Mouse (Mus musculus) left cerebral cortex, postnatal 25 days (tissue): Measurements from ENCODE around the gene Svep1. TPM values are rescaled to one million over a fixed set of nuclear protein-coding genes. Genes with fewer than 3 reads are reported as not detected.

Source experiments
- DNase-seq, 2 experiments: peaks; one replicate each; pipeline ENCODE4 v3.0.0; 2022; ENCODE audit warnings: low spot score in 2 of 2, mixed read lengths in 1 of 2
- intact Hi-C: fragments of 180-260 bp; cut with DNase I; formaldehyde crosslinking; loops from one replicate; pipeline ENCODE4 v1.15.1; 2025
- total RNA-seq, 2 experiments: library from RNA; stranded (reverse); gene quantifications; 2 replicates each; pipeline ENCODE4 v1.2.3; 2021

The Svep1 gene
- total RNA-seq, 2 experiments from 2014 or later, result 0.96 to 1.0 TPM

- intact Hi-C loops, result no loop called here
- DNase-seq, result no peak
Measured at GRCm38 (mm10) chr4:58174435-58174987, 32.1 kb downstream of the Svep1 start.

- no peak for DNase-seq
- intact Hi-C loops, result no loop called here
Measured at GRCm38 (mm10) chr4:58173401-58173800, 33.3 kb downstream of the Svep1 start.

GRCm38 (mm10) chr4:58170430-58170829 lies 36.2 kb downstream of the Svep1 start:
- DNase-seq, result no peak
- intact Hi-C loops, result no loop called here

GRCm38 (mm10) chr4:58169918-58170317 lies 36.7 kb downstream of the Svep1 start:
- no peak for DNase-seq

GRCm38 (mm10) chr4:58168366-58168765 lies 38.3 kb downstream of the Svep1 start:
- no peak for DNase-seq
- intact Hi-C loops, result no loop called here

More at GRCm38 (mm10) chr4:58169918-58170317, 36.7 kb downstream of the Svep1 start:
- intact Hi-C loops, result no loop called here

- intact Hi-C loops, result no loop called here
- no peak for DNase-seq
Measured at GRCm38 (mm10) chr4:58165711-58166110, 40.9 kb downstream of the Svep1 start.

GRCm38 (mm10) chr4:58161901-58162300 lies 44.8 kb downstream of the Svep1 start:
- intact Hi-C loops, result no loop called here
- DNase-seq, result no peak

GRCm38 (mm10) chr4:58159564-58159963 lies 47.1 kb downstream of the Svep1 start:
- DNase-seq, result no peak
- intact Hi-C loops, result no loop called here

GRCm38 (mm10) chr4:58150301-58150700 lies 56.4 kb downstream of the Svep1 start:
- intact Hi-C loops, result no loop called here
- DNase-seq, result no peak

GRCm38 (mm10) chr4:58149186-58149585 lies 57.5 kb downstream of the Svep1 start:
- DNase-seq, result no peak
- intact Hi-C loops, result no loop called here

GRCm38 (mm10) chr4:58148547-58148946 lies 58.1 kb downstream of the Svep1 start:
- no peak for DNase-seq
- intact Hi-C loops, result no loop called here

GRCm38 (mm10) chr4:58146676-58147075 lies 60.0 kb downstream of the Svep1 start:
- intact Hi-C loops, result no loop called here
- no peak for DNase-seq

- no peak for DNase-seq
- intact Hi-C loops, result no loop called here
Measured at GRCm38 (mm10) chr4:58139764-58140556, 66.7 kb downstream of the Svep1 start.

GRCm38 (mm10) chr4:58139241-58139640 lies 67.4 kb downstream of the Svep1 start:
- no peak for DNase-seq
- intact Hi-C loops, result no loop called here

GRCm38 (mm10) chr4:58133610-58134309 lies 72.9 kb downstream of the Svep1 start:
- intact Hi-C loops, result no loop called here
- DNase-seq, result no peak

GRCm38 (mm10) chr4:58129844-58130243 lies 76.8 kb downstream of the Svep1 start:
- intact Hi-C loops, result no loop called here
- no peak for DNase-seq

- intact Hi-C loops, result no loop called here
- DNase-seq, result no peak
Measured at GRCm38 (mm10) chr4:58127024-58127423, 79.6 kb downstream of the Svep1 start.

GRCm38 (mm10) chr4:58115452-58115851 lies 91.2 kb downstream of the Svep1 start:
- DNase-seq, result no peak
- intact Hi-C loops, result no loop called here

GRCm38 (mm10) chr4:58111008-58111407 lies 95.7 kb downstream of the Svep1 start:
- DNase-seq, result no peak
- intact Hi-C loops, result no loop called here

GRCm38 (mm10) chr4:58109793-58110192 lies 96.9 kb downstream of the Svep1 start:
- intact Hi-C loops, result no loop called here
- no peak for DNase-seq

GRCm38 (mm10) chr4:58108364-58108763 lies 98.3 kb downstream of the Svep1 start:
- DNase-seq, result no peak
- intact Hi-C loops, result no loop called here
